Mouse (Mus musculus): ENCODE measurements around the gene Slc35d2.

Slc35d2 gene

DNA sequence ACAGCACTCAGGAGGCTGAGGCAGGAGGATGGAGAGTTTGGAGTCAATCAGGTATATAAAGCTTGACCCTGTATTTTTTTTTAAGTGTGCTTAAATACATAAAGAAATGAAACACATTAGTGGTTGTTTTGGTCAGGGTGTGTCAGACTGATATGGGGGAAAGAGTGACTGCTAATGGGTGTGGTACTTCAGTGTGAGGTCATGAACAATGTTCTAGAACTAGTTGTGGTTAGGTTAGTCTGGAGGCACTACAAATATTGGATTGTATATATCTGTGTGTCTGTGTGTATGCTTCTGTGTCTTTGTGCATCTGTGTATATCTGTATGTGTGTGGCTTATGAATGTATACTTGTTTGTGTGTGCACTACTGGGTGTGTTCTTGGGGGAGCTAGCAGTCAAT lies 79.6 kb downstream of the Slc35d2 start:
- DNase-seq: no peak

GRCm38 (mm10) chr13:64048467-64048866 lies 80.7 kb downstream of the Slc35d2 start:
- no peak for DNase-seq
